Mouse (Mus musculus): ENCODE results near the gene Col27a1.

Gene Col27a1

GRCm38 (mm10) chr4:63310247-63310855 is 96.5 kb downstream of the Col27a1 start:
- peak; percentile 86 for DNase-seq (ENCODE audit: low read depth)

- no peak for DNase-seq (ENCODE audit: low read depth)
Measured at GRCm38 (mm10) chr4:63311426-63311825, 97.6 kb downstream of the Col27a1 start.

- no peak for DNase-seq (ENCODE audit: low read depth)
Measured at GRCm38 (mm10) chr4:63314063-63314462, 100.3 kb downstream of the Col27a1 start.

- DNase-seq (ENCODE audit: low read depth): peak; percentile 95
Measured at GRCm38 (mm10) chr4:63316076-63316746, 102.4 kb downstream of the Col27a1 start.

- peak; percentile 90 for DNase-seq (ENCODE audit: low read depth)
Measured at GRCm38 (mm10) chr4:63319566-63319965, 105.8 kb downstream of the Col27a1 start.

DNA sequence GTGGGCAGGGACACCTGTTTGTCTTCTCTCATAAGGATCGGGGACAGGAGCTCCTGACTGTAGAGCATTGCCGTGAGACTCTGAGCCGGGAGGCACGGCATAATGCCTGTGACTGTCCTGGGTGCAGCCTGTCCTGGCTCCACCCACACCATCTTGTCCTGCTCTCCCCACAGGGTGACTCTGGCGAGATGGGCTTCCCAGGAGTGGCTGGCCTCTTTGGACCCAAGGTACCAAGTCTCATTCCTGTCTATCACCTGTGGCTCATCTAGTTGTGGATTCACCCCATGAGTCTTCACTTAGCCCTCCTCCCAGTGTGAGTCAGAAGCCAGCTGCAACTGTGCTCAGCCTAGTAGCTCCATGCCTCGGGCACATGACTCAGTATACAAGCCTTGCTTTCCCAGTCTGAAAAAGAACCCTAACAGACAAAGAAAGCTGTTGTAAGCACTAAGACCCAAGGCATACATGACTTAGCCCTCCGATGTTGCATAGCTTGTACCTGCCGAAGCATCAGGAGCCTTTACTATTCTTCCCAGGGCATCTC is 109.5 kb downstream of the Col27a1 start:
- DNase-seq (ENCODE audit: low read depth): peak; percentile 86

DNA sequence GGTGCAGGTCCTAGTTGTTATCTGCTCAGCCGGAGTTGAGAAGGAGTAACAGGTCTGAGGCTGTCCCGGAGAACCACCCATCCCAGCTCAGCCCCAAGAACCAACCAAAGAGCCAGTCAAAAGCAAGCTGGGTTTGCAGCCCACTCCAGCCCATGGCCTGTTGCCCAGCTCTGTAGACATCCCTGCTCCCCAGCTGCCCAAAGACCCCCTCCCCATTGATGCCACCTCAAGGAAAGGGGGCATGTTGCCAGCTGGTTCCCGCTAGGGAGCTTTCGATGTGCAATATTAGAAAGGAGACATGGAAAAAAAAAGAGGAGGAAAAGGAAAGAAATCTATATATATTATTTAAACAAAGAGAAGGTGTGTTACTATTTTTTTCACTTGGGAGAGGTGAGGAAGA is 119.6 kb downstream of the Col27a1 start:
- no peak for DNase-seq (ENCODE audit: low read depth)

DNA sequence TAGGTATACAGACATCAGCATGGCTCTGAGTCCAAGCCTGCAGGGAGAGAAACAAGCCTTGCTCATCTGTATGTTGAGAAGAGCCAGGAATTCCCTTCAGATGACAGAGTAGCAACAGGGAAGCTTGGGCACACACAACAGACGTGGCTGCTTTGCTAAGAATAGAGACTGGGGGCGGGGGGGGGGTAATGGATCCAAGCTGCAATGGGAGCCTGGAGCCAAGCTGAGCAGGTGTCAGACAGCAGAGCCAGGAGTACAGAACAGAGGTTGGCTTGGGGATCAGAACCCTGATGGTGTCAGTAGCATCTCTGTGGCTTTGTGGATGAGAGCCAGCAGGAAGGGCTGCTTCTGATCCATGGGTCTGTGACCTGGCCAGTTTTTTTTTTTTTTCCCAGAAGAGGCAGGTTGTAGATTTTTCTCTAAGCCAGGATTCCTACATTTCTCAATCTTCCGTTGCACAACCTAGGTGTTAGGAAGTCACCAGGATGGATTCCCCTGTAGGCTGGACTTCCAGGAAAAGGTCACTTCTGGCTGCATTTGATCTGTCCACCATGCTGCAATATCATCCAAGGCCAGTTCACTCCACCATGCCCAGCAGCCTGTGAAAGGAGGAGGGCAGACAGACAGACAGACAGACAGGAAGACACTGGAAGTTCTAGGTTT is 124.7 kb downstream of the Col27a1 start:
- no peak for DNase-seq (ENCODE audit: low read depth)

- no peak for DNase-seq (ENCODE audit: low read depth)
Measured at GRCm38 (mm10) chr4:63342491-63342890, 128.7 kb downstream of the Col27a1 start.

GRCm38 (mm10) chr4:63343608-63344007 is 129.8 kb downstream of the Col27a1 start:
- no peak for DNase-seq (ENCODE audit: low read depth)

GRCm38 (mm10) chr4:63344295-63344694 is 130.5 kb downstream of the Col27a1 start, which contains the start of gene Orm1:
Orm1 (plus strand) TSS chr4:63344560.
- DNase-seq (ENCODE audit: low read depth): peak; percentile 59

GRCm38 (mm10) chr4:63345261-63345660 is 131.5 kb downstream of the Col27a1 start:
- DNase-seq (ENCODE audit: low read depth): no peak

DNA sequence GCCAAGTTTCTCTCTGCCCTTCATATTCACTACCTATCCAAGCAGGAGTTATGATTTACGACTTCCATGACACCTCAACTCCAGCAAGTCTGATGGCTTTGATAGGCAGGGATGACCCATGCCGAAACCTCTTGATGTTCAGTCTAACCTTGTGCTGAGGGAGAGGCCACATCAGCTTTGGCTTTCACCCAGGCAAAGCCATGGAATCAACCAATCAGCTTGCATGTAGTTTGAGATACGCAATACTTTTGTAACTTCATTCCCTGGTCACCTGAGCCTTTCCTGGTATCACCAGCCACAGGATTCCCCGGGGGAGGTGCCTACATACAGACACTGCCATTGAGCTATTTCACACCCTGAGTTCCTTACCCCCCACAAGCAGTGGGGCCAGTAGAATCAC is 132.9 kb downstream of the Col27a1 start:
- DNase-seq (ENCODE audit: low read depth): no peak

- DNase-seq (ENCODE audit: low read depth): no peak
Measured at GRCm38 (mm10) chr4:63348524-63348923, 134.7 kb downstream of the Col27a1 start.

DNA sequence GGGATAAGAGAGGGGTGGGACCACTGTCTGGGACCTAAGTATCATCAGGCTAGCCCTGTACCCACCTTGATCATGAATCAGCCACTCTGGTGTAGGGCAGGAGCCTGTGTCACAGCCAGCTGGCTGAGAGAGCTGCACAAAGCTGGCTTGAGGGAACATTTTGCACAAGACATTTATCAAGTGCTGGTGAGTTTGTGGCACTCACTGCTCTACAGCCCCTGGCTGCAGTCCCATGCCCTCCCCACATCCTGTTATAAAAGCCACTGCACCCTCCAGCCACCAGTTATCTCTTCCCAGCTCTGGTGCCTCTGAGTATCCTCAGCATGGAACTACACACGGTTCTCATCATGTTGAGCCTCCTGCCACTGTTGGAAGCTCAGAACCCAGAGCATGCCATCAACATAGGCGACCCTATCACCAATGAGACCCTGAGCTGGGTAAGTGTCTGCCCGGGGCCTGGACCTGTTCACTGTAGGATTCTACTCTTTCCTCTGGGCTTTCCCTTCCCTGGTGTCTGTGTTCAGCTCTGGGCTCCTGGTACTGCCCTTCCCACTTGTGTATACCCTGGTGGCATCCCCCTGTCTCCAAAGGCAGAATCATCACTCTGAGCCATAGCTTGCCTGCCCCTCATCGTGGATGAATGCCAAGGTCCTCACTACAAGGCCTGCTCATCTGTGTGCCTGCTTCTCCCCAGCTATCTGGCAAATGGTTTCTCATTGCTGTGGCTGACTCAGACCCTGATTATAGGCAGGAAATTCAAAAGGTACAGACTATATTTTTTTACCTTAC is 142.3 kb downstream of the Col27a1 start, which contains the start of gene Orm3:
Orm3 (plus strand) TSS at position 286 of the 789 bp plus-strand sequence.
- DNase-seq (ENCODE audit: low read depth): no peak

GRCm38 (mm10) chr4:63356981-63357570 is 143.3 kb downstream of the Col27a1 start:
- DNase-seq (ENCODE audit: low read depth): no peak

GRCm38 (mm10) chr4:63359861-63360260 is 146.1 kb downstream of the Col27a1 start:
- DNase-seq (ENCODE audit: low read depth): no peak

- peak; percentile 71 for DNase-seq (ENCODE audit: low read depth)
Measured at GRCm38 (mm10) chr4:63362150-63362549, 148.3 kb downstream of the Col27a1 start, which contains the start of gene Orm2. Orm2 (plus strand) TSS chr4:63362449.

- DNase-seq (ENCODE audit: low read depth): peak; percentile 94
Measured at GRCm38 (mm10) chr4:63368577-63368976, 154.8 kb downstream of the Col27a1 start.

DNA sequence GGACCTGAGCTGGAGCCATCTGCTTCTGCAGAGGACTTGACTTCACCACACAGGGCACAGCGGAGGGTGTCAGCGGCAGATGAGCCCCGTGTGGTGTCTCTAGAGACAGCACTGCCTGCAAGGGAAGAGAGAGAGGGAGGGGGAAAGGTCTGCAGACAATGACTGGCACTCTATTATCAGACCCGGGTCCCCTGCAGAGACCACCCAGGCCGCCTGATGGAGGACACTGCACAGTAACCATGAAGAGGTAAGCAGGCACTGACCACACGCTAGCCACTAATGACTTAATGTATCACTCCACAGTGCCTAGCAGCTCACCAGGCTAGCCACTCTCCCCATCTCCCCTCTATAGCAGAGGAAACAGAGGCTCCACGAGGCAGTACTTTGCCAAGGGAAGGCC is 157.1 kb downstream of the Col27a1 start:
- no peak for DNase-seq (ENCODE audit: low read depth)

GRCm38 (mm10) chr4:63371890-63372289 is 158.1 kb downstream of the Col27a1 start:
- peak; percentile 67 for DNase-seq (ENCODE audit: low read depth)

Data from NIH3T3 (cell line).